Mouse (Mus musculus) heart, embryonic 13.5 days (tissue): Measurements from ENCODE around the gene Ccdc125. TPM values are rescaled to one million over a fixed set of nuclear protein-coding genes. Genes with fewer than 3 reads are reported as not detected.
A peak's percentile ranks its signal among the peaks of the same experiment; 100 is the strongest.

Experiments used
- ATAC-seq: fragments of 200-750 bp; cut with Nextera tagmentation; 2 replicates; pipeline ENCODE4 v1.8.0; 2017; ENCODE audit warnings: moderate TSS enrichment; ENCODE audit not compliant: insufficient number of reproducible peaks, low FRiP score, low TSS enrichment; ENCODE audit errors: extremely low read depth
- H3K27ac ChIP-seq: fragments of 300-500 bp; sonication (generic); replicated peaks from 2 replicates; pipeline ENCODE4 v1.5.1; 2015; ENCODE audit warnings: moderate library complexity, mild to moderate bottlenecking, inconsistent platforms
- H3K27me3 ChIP-seq: fragments of 300-500 bp; sonication (generic); replicated peaks from 2 replicates; pipeline ENCODE4 v1.6.1; 2015; ENCODE audit warnings: mild to moderate bottlenecking, inconsistent platforms
- H3K36me3 ChIP-seq: fragments of 300-500 bp; sonication (generic); 2 replicates; pipeline ENCODE4 v1.6.1; 2015; ENCODE audit warnings: mild to moderate bottlenecking, inconsistent platforms
- H3K4me1 ChIP-seq: fragments of 300-500 bp; sonication (generic); 2 replicates; pipeline ENCODE4 v1.6.1; 2015; ENCODE audit warnings: inconsistent platforms
- H3K4me2 ChIP-seq: fragments of 300-500 bp; sonication (generic); 2 replicates; pipeline ENCODE4 v1.6.1; 2015; ENCODE audit warnings: inconsistent platforms, mild to moderate bottlenecking, moderate library complexity
- H3K4me3 ChIP-seq: fragments of 300-500 bp; sonication (generic); 2 replicates; pipeline ENCODE4 v1.5.1; 2015; ENCODE audit warnings: moderate library complexity, mild to moderate bottlenecking, inconsistent platforms
- H3K9ac ChIP-seq: fragments of 300-500 bp; sonication (generic); 2 replicates; pipeline ENCODE4 v1.6.1; 2015; ENCODE audit warnings: inconsistent platforms, mild to moderate bottlenecking, moderate library complexity
- H3K9me3 ChIP-seq: fragments of 300-500 bp; sonication (generic); 2 replicates; pipeline ENCODE4 v1.6.1; 2016; ENCODE audit warnings: inconsistent platforms
- WGBS: fragments of 180-500 bp; shearing (Covaris S2); methylation state at CpG from one replicate; pipeline ENCODE4 v1.1.7; 2015; ENCODE audit warnings: mixed read lengths; 5-methylcytosine and 5-hydroxymethylcytosine counted together
- polyA plus RNA-seq: library from polyadenylated mRNA; unstranded; fragments of >200 nt; fragmentation: Nextera tagmentation; extraction: Ambion mirVana; gene quantifications from 2 replicates; pipeline ENCODE4 v1.2.1, GENCODE M21; 2015

Gene Ccdc125
- polyA plus RNA-seq, 1 experiment from 2014 or later, result 3.8 TPM

GRCm38 (mm10) chr13:100744036-100744744, 74.7 kb downstream of the Ccdc125 start, which contains the start of gene Mrps36:
Gene Mrps36 (minus strand): TSS chr13:100744659.
- peak within 1 kb of the TSS; percentile 89 for H3K9ac ChIP-seq
- H3K36me3 ChIP-seq, result peaks cover 16% of the 10 kb centered on the region
- peak within 1 kb of the TSS; percentile 96 for H3K27ac ChIP-seq
- under 1% methylated on average over 52 of the region's 52 CpGs for WGBS
- H3K27me3 ChIP-seq, result no peaks in the 10 kb centered on the region
- H3K4me3 ChIP-seq, result peak within 1 kb of the TSS; percentile 65
- peak; percentile 91 for ATAC-seq
- H3K9me3 ChIP-seq, result no peaks in the 10 kb centered on the region
- H3K4me2 ChIP-seq, result peak within 1 kb of the TSS; percentile 72
- H3K4me1 ChIP-seq, result peaks cover 17% of the 10 kb centered on the region

GRCm38 (mm10) chr13:100746090-100746489, 76.6 kb downstream of the Ccdc125 start:
- WGBS, result 84% methylated on average over 3 of the region's 3 CpGs
- ATAC-seq, result no peak

More at GRCm38 (mm10) chr13:100746090-100746489, 76.6 kb downstream of the Ccdc125 start:
- H3K27ac ChIP-seq, result no peak overlapping the region
- H3K9me3 ChIP-seq, result no peaks in the 10 kb centered on the region
- H3K4me2 ChIP-seq, result no peak overlapping the region
- no peaks in the 10 kb centered on the region for H3K27me3 ChIP-seq
- H3K4me3 ChIP-seq, result no peak overlapping the region
- H3K9ac ChIP-seq, result no peak overlapping the region
- H3K36me3 ChIP-seq, result 0 out of 2 replicates have a peak, but pooled peaks cover 2% of the 10 kb centered on the region
- peaks cover 14% of the 10 kb centered on the region for H3K4me1 ChIP-seq

Other genes with a start within 250 kb of the Ccdc125 start
- gene Naip1, start 216.8 kb upstream of the Ccdc125 start, polyA plus RNA-seq, result not detected in 2 replicates
- gene Gtf2h2, start 177.1 kb upstream of the Ccdc125 start, polyA plus RNA-seq, result 44.9 and 50.2 TPM in 2 replicates
- 2.5 and 2.6 TPM in 2 replicates for gene Ocln, start 117.0 kb upstream of the Ccdc125 start, polyA plus RNA-seq
- 4.0 TPM in 2 replicates for gene Marveld2, start 52.7 kb upstream of the Ccdc125 start, polyA plus RNA-seq
- 230 and 262 TPM in 2 replicates for gene Ak6, start 18.7 kb upstream of the Ccdc125 start, polyA plus RNA-seq
- 22.2 and 22.9 TPM in 2 replicates for gene Rad17, start 18.7 kb upstream of the Ccdc125 start, polyA plus RNA-seq
- gene Taf9, start 18.1 kb upstream of the Ccdc125 start, polyA plus RNA-seq, result 7.1 and 7.8 TPM in 2 replicates
- gene Cdk7, start 61.2 kb downstream of the Ccdc125 start, polyA plus RNA-seq, result 64.1 and 69.7 TPM in 2 replicates
- gene Mrps36, start 74.9 kb downstream of the Ccdc125 start, polyA plus RNA-seq, result 236 and 248 TPM in 2 replicates
- gene Cenph, start 106.2 kb downstream of the Ccdc125 start, polyA plus RNA-seq, result 19.2 and 20.4 TPM in 2 replicates
- 191 and 222 TPM in 2 replicates for gene Ccnb1, start 116.9 kb downstream of the Ccdc125 start, polyA plus RNA-seq
- gene Slc30a5, start 163.7 kb downstream of the Ccdc125 start, polyA plus RNA-seq, result 31.0 and 31.3 TPM in 2 replicates